Mouse (Mus musculus): ENCODE data around the gene Tomm34.

DNA sequence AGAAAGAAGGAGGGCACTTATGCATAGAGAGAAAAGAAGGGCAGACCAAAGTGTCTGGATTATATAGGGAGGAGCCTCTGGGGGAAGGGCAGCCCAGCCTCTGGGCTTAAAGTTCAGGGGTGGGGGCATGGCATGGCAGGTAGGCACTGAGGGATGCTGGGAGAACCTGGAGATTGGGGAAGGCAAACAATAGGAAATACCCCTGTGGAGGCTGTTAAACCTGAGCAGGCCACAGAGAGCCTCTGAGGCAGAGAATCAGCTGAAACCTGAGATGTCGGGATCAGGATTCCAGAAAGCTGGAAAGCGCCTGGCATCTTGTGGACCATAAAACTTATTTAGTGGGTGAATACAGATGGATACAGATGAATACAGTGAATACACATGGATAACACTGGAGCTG, 1.1 kb upstream of the Tomm34 start:
- no peak for TF ChIP-seq CTCF (conservative IDR thresholded peaks at IDR 0.05; ENCODE audit: insufficient read depth, insufficient read length, low read depth, low read length)
- no peak for TF ChIP-seq POLR2A (IDR thresholded peaks at IDR 0.05; ENCODE audit: low read depth, low read length)

All from kidney, adult 2 months (tissue).